Mouse (Mus musculus) erythroblast, embryonic 14.5 days (primary cell): ENCODE results near the gene Dnajb14.

Source experiments
- GATA1 ChIP-seq: IDR thresholded peaks from 2 replicates; pipeline ENCODE4 v1.6.1; 2012; ENCODE audit warnings: low read length, inconsistent platforms, mixed read lengths
- TAL1 ChIP-seq: IDR thresholded peaks from 3 replicates; pipeline ENCODE4 v1.6.1; 2012; ENCODE audit warnings: low read length, inconsistent platforms, mixed read lengths

DNA sequence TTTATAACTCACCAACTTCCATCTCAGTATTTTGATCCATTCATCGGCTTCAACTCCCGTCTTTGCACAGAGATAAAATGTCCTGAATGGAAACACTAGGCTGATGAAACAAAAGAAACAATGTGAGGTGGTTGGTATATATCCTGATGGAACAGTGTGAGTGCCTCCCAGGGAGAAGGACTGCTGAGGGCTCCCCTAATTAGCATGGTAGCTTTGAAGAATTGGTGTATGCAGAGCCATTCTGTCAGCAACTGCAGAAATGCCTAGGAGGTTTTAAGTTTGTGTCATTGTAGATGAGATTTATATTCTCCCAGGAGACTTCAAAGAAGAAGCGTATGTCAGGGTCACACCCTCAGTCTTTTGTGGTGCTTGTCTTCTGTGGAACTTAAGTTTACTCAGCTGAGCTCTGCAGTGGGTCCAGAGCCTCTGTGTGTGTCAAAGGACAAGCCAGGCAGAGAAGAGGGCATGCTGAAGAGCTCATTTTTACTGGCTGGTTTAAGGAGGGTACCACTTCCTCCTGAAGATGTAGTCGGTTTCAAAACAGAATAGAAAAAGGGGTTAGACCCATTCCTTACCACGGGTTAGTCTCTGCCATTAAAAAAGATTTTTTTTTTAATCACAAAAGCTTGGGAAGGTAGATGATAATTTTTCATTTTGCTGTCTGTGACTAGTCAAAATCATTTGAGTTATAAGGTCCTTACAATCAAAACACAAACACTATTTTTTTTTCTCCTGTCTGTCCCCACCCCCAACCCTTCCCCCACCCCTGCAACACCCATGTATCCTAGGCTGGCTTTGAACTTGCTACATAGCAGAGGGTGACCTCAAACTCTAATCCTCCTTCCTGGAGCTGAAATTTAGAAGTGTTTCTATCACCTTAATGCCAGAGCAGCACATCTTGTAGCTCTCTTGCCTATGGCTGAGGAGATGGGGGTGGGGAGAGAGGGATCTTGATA is 68.4 kb downstream of the Dnajb14 start:
- TF ChIP-seq GATA1 (no peak), TAL1 (no peak)
